Mouse (Mus musculus): ENCODE data around the gene Ccdc30. TPM values are rescaled to one million over a fixed set of nuclear protein-coding genes. Genes with fewer than 3 reads are reported as not detected.

Ccdc30 gene
- polyA plus RNA-seq, 2 experiments from 2014 or later: 4.9 to 8.4 TPM

GRCm38 (mm10) chr4:119412791-119413190 is 2.5 kb downstream of the Ccdc30 start:
- ATAC-seq: no peak

DNA sequence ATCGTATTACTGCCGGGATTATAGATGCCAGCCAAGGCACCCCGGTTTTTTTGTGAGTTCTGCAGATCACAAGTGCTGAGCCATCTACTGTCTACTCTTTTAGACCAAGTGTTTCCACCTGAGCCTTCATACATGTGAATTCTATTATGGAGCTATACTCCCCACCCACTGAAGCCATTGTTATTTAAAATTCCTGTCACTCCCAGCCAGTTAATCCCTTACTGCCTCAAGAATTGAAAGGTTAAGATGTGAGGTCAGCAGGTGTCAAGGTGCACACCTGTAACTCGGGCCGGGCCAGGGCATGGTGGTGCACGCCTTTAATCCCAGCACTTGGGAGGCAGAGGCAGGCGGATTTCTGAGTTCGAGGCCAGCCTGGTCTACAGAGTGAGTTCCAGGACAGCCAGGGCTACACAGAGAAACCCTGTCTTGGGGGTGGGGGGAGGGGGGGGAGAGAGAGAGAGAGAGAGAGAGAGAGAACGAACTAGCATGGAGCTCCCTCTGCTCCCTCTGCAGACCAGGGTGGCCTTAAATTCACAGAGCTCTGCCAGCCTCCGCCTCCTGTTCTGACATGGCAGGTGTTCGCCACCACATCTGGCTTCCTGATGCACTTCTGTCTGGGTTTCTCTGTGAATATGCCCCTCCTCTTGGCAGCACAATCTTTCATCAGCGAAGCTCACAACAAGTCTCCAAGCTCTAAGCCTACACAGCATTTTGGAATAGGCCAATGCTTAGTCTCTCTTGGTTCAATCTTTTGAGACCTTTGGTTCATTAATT is 3.3 kb downstream of the Ccdc30 start:
- ATAC-seq: no peak

GRCm38 (mm10) chr4:119403431-119403830 is 11.9 kb downstream of the Ccdc30 start:
- ATAC-seq: no peak

- no peak for ATAC-seq
Measured at GRCm38 (mm10) chr4:119400896-119401295, 14.4 kb downstream of the Ccdc30 start.

GRCm38 (mm10) chr4:119398751-119399150 is 16.6 kb downstream of the Ccdc30 start:
- no peak for ATAC-seq

DNA sequence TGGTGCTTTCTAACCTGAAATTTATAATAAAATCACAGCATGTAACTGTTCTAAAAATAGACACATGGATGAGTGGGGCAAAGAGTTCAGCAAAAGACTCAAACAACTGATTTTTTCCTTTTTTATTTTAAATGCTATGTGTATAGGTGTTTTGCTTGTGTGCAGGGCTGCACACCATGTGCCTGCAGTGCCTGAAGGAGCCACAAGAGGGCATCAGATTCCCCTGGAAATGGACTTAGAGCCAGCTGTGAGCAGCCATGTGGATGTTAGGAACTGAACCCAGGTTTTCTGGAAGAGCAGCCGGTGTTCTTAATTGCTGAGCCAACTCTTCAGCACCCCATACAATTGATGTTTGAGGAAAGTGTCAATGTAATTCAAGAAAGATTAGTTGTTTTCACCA is 25.0 kb downstream of the Ccdc30 start:
- ATAC-seq: no peak

DNA sequence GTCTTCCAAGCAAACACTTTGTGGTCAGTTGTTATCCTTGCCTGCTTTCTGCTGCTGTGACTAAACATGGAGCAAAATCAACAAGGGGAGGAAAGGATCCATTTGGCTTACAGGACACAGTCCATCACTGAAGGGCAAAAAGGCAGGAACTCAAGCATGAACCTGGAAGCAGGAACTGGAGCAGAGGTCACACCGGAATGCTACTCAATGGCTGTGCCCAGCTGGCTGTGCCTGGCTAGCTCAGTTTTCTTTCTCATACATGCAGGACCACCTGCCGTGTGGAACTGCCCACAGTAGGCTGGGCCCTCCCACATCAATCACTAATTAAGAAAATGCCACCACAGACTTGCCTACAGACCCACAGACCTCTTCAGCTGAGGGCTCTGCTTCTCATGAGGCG is 26.1 kb downstream of the Ccdc30 start:
- no peak for ATAC-seq

DNA sequence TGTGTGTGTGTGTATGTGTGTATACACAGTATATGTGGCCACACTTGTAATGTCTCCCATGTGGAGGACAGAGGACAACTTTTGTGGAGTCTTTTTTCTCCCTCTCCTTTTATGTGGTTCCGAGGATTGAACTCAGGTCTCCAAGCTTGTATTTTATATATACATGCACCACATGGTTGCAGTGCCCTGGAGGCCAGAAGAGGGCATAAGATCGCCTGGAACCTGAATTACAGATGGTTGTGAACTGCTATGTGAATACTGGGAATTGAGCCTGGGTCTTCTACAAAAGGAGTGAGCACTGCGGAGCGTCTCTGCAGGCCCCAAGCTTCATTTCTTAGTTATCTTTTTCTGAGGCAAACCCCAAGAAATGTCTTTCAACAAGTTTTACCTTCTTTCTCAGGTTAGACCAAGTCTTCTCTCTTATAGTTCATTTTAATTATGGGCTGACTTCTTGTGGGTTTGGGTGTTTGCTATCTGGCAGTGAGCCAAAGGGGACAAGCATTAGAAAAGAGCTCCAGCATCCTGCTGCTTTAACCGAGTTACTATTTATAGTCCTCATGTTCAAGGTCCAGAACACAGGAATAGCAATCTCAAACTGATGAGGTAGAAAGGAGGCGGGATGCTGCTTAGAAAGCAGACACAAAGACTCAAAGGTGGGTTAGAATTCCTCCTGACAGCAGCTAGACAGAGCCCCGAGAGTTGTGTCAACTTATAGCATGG is 33.7 kb downstream of the Ccdc30 start:
- no peak for ATAC-seq

GRCm38 (mm10) chr4:119369460-119369859 is 45.9 kb downstream of the Ccdc30 start:
- no peak for ATAC-seq

- no peak for ATAC-seq
Measured at GRCm38 (mm10) chr4:119366758-119367526, 48.4 kb downstream of the Ccdc30 start.

- no peak for ATAC-seq
Measured at GRCm38 (mm10) chr4:119362231-119362630, 53.1 kb downstream of the Ccdc30 start.

DNA sequence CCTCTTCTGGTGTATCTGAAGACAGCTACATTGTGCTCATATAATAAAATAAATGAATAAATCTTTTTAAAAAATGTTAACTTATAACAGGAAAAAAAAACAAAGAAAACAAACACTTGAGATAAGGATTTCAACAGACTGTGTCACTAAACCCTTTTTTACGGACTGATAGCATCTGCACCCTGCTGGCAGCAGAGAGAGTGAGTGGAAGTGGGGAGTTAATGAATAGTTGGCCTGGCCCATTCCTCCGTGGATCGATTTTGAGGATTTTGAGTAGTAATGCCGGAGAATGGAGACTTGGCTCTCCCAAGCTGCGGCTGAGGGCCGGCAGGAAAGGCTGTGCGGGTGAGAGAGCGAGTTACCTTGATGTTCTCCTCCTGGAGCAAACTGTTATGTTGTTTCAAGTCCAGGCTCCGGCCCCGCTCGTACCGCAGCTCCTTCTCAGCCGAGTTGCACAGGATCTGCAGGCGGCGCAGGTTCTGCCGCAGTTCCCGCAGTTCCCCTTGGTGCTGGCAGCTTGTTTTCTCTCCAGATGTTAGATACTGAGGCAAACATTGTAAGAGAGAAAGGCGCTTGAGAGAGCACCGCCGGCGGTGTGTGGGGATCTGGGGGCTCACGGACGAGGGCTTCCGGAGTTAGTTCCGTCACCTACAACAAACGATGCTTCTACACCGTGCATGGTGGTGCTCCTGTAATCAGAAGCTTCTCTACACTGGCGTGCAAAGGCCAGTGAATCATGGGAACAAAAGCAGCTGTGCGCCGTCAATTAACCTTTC is 55.9 kb downstream of the Ccdc30 start:
- peak; percentile 71 for ATAC-seq

DNA sequence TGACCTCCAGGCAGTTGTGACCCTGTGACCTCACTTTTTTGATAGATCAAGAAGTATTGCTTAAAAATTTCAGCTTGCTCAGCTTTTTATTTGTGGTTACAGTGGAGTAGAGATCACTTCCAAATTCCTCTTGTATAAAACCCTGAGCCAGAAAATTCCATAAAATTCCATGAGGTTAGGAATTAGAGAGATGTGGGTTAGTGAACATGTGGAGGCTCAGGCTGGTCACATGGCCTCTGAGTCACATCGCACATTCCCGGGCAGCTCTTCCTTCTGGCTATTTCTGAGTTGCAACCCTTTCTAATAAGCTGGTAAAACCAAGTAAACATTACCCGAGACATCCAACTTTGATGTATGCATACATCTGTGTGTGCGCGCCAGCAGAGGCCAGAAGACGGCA is 69.8 kb downstream of the Ccdc30 start:
- no peak for ATAC-seq

GRCm38 (mm10) chr4:119338861-119339361 is 76.4 kb downstream of the Ccdc30 start:
- peak; percentile 69 for ATAC-seq

- no peak for ATAC-seq
Measured at GRCm38 (mm10) chr4:119338422-119338821, 76.9 kb downstream of the Ccdc30 start.

DNA sequence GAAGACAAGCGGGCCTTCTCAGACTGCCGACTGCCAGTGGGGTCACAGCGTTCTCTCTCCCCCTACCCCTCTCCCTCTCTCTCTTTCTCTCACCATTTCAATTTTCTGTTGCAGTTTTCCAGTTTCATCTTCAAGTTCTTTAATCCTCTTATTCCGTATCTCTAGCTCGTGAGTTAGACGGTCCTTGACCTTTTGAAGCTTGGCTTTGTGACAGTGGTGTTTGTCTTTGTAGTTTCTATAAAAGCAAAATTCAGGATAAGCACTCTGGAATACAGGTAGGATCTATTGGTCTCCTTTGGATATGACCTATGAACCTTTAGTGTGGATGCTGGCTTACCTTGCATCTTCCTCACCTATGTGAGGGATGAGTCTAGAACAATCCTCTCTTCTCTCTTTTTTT is 81.8 kb downstream of the Ccdc30 start:
- ATAC-seq: no peak

- no peak for ATAC-seq
Measured at GRCm38 (mm10) chr4:119320896-119321550, 94.3 kb downstream of the Ccdc30 start.

GRCm38 (mm10) chr4:119320131-119320830 is 95.0 kb downstream of the Ccdc30 start, which contains the start of gene Ppih:
Gene Ppih (minus strand): TSS chr4:119320546.
- ATAC-seq: peak; percentile 99

DNA sequence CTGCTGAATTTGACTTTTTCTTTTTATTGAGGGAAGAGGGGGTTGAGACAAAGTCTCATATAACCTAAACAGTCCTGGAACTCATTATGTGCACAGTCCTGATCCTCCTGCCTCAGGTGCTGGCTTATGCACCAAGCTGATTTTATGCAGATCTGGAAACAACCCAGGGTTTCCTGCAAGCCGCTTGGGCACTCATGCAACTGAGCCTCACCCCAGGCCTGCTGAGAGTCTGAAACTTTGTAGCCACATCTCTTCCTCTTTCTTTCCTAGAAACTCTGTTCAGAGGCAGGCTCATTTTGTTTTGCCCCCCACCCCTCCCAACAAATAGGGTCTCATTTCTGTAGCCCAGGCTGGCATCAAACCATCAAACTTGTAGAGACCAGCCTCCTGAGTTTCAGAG is 101.6 kb downstream of the Ccdc30 start:
- no peak for ATAC-seq

GRCm38 (mm10) chr4:119305418-119305817 is 109.9 kb downstream of the Ccdc30 start:
- ATAC-seq: no peak

- ATAC-seq: no peak
Measured at GRCm38 (mm10) chr4:119303291-119303690, 112.0 kb downstream of the Ccdc30 start.
